Mouse (Mus musculus): ENCODE data around the gene Mrpl34. TPM values are rescaled to one million over a fixed set of nuclear protein-coding genes. Genes with fewer than 3 reads are reported as not detected.

The Mrpl34 gene
- polyA plus RNA-seq (2014; fragmentation: Illumina TruSeq; extraction: RNeasy Lipid Tissue Mini Kit (QIAGEN cat#74804); ENCODE audit: low read depth, low replicate concordance) = 132 TPM

DNA sequence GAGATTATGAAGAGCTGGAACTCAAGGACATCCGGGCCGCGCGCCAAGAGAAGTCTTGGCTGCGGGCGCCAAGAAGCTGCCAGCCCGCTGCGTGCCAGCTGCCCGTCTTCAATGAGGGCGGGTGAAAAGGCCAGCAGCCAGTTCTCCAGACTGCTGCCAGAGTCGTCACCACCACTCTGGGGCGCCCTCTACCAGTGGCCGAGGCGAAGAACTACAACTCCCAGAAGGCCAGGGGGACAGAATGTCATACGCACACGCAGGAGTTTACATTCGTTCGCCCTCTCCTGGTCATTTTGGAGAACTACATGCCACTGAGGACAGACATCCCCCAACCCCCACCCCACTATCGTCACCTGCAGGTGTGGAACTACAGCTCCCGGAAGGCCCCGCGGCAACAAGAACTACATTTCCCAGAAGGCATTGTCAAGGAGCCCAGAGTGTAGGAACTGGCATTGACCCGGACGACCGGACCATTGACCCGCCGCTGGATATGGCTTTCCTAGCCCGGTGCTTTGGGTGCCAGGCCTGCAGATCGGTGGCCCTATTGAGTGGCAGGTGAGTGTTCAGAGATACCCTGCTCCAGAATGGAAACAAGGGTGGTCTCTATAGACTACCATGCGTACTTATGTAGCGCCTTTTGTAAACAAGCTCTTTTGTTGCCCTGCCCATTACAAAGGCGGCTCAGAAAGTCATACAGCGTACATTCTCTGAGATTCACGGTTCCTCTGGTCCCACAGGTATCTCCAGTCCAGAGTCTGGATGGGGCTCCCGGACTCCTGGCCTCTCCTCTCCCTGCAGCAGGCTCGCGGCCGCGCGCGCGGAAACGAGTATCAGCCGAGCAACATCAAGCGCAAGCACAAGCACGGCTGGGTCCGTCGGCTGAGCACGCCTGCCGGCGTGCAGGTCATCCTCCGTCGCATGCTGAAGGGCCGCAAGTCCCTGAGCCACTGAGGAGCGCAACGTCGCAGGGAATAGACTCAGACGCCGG, at the start of gene Mrpl34:
Gene Mrpl34 (plus strand): TSS at position 447 of the 988 bp plus-strand sequence.

DNA sequence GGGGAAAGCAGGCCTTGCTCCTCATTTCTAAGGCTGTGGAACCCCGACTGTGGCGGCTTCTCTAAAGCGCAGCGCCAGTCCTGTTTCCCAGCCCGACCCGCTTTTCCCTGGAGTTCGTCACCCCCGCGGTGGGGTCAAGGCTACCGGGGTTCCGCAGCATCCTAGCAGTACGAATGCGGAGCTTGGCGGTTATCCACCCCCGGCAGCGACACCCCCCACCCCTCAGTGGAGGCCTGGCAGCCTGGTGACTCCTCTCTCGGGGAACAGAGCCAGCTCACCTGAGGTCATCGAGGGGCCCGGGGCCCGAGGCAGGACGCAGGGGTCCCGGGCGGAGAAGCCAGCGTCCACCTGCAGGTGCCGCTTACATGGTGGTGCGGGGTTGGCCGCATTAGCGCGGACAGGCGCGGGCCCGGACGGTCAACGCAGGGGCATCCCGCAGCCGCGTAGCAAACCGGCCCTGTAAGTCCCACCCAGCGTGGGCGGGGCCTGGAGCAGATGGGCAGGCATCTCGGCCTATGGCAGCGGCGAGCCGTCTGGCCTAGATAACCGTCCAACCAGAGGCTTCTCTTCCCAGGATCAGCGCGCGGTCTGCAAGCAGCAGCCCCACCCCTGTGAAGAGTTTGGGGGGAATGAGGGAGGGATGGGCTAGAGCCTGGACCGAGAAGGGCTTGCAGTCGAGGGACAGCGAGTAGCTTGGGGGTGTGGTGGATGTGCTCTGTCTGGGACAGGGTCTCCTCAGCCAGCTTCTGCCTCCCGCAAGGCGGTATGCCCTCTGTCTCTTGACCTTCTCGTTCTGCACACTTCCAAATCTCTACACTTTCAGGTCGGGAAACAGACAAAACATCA, 1.3 kb upstream of the Mrpl34 start, which contains the start of gene Abhd8:
Gene Abhd8 (minus strand): TSS at position 468 of the 846 bp plus-strand sequence.

DNA sequence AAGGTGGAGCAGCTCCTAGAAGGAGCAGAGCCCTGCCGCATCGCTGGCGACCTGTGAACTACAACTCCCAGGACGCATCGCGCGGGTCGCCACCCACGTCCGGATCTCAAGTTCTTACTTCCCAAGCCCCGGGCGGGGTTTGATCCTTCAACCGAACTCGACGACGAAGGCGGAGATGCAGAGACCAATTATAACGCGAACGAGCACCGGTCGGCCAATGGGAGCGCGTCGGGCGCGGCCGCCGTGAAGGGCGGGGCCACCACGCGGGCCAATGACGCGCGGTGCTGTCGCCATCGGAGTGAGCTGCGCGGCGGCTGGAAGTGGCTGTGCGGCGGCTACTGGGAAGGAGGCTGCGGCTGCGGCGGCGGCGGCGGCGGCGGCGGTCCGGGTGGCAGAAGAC, 4.2 kb downstream of the Mrpl34 start, which contains the start of gene Dda1:
Gene Dda1 (plus strand): TSS at position 284 of the 400 bp plus-strand sequence.

DNA sequence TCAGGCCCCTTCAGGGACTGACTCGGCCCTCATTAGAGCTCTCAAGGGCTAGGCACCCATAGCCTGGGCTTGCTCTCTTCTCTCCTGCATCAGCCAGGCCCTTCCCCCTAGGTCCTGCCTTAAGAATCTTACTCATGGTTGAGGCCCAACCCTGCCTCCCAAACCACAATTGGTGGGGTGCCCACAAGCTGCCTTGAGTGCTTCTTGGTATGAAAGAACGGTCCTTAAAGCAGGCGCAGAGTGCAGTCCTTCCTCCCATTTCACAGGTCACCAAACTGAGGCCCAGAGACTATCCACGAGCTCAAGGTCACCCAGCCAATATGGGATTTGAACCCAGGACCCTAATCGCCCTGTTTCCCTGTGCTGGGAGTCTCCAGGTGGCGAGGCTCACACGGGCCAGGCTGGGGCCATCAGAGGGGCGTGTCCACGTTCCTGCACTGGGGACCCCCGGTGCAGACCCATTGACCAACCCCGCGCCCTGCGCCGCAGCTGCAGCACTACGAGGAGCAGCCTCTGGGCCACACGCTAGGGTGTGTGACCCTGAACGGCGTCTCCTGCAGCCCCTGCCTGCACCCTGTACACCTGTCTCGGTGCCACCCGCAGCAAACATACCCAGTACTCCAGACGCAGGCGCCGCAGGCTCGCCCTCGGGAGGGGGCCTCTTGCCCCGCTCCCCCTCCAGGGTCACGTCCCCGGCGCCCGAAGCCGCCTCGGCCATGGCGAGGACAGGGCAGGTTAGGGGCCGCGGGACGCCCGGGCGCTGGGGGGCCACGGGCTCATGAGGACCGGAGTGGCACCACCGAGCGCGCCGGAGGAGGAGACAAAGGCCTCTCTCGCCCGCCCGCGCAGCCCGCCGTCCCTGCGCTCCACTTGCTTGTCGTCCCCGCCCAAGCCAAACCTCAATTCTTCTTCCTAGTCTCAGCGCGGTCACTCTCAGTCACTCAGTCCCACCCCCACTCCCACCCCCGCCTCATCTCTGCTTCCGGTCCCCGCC, 20.7 kb downstream of the Mrpl34 start, which contains the start of gene Ano8:
Gene Ano8 (minus strand): TSS at position 822 of the 994 bp plus-strand sequence.

DNA sequence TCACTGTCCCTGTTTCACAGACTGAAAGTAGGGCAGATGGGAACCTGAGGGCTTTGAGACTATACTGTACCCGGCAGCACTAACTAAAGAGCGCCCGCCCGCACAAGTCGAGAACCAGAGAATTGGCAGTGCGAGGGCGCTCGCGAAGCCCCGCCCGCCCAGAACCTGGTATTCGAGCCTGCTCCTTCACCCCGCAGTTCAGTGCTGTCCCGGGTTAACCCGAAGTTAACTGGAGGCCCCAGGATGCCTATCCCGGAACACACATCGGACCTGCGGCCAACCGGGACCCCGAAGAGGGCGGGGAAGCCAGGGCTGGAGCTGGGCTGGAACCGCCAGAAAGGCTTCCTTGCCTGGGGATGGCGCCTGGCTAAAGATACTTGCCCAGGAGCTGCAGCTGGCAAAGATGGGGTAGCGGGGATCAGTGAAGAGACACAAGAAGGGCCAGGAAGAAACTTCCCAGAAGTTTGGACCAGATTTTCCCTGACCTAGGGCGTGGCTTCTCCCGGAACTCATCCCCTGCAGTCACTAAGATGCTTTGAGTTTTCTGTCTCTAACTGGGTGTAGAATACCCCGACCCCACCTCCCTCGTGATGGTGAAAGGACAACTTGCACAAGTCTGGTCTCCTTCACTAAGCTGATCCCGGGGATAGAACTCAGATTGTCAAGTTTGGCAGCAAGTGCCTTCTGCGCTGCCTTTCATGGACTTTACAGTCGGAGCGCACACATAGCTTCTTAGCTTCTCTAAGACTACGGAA, 23.1 kb downstream of the Mrpl34 start, which contains the start of gene Gtpbp3:
Gene Gtpbp3 (plus strand): TSS at position 413 of the 755 bp plus-strand sequence.

DNA sequence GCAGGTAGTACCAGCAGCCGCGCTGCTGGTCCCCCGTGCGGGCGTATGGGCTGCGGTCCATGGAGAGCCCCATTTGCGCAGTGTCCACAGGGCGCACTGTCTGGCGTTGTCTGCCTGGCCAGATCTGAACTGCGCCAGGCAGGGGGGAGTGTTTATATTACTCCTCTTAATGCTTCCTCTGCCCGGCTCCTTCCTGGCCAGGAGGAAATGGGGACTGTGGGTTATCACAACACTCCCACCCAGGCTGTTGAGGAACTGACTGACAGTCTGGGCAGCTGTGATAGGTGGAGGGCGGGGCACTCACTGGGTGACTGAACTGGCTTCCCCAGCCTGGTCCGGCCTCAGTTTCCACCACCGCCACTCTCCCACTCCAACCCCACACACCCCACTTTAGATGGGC, 46.9 kb downstream of the Mrpl34 start, which contains the start of gene Plvap:
Gene Plvap (minus strand): TSS at position 109 of the 400 bp plus-strand sequence.

Other genes with a start within 250 kb of the Mrpl34 start
- gene Myo9b, start 192.2 kb upstream of the Mrpl34 start, polyA plus RNA-seq (2014; fragmentation: Illumina TruSeq; extraction: RNeasy Lipid Tissue Mini Kit (QIAGEN cat#74804); ENCODE audit: low read depth, low replicate concordance) = 24.4 TPM
- gene Haus8, start 192.0 kb upstream of the Mrpl34 start, polyA plus RNA-seq (2014; fragmentation: Illumina TruSeq; extraction: RNeasy Lipid Tissue Mini Kit (QIAGEN cat#74804); ENCODE audit: low read depth, low replicate concordance) = 27.6 TPM
- 174 TPM for gene Use1, start 98.1 kb upstream of the Mrpl34 start, polyA plus RNA-seq (2014; fragmentation: Illumina TruSeq; extraction: RNeasy Lipid Tissue Mini Kit (QIAGEN cat#74804); ENCODE audit: low read depth, low replicate concordance)
- gene Ocel1, start 93.7 kb upstream of the Mrpl34 start, polyA plus RNA-seq (2014; fragmentation: Illumina TruSeq; extraction: RNeasy Lipid Tissue Mini Kit (QIAGEN cat#74804); ENCODE audit: low read depth, low replicate concordance) = 9.2 TPM
- gene Nr2f6, start 83.0 kb upstream of the Mrpl34 start, polyA plus RNA-seq (2014; fragmentation: Illumina TruSeq; extraction: RNeasy Lipid Tissue Mini Kit (QIAGEN cat#74804); ENCODE audit: low read depth, low replicate concordance) = 35.0 TPM
- gene Ushbp1, start 69.2 kb upstream of the Mrpl34 start, polyA plus RNA-seq (2014; fragmentation: Illumina TruSeq; extraction: RNeasy Lipid Tissue Mini Kit (QIAGEN cat#74804); ENCODE audit: low read depth, low replicate concordance) = 54.2 TPM
- gene Babam1, start 68.1 kb upstream of the Mrpl34 start, polyA plus RNA-seq (2014; fragmentation: Illumina TruSeq; extraction: RNeasy Lipid Tissue Mini Kit (QIAGEN cat#74804); ENCODE audit: low read depth, low replicate concordance) = 74.7 TPM
- not detected for gene Ankle1, start 58.9 kb upstream of the Mrpl34 start, polyA plus RNA-seq (2014; fragmentation: Illumina TruSeq; extraction: RNeasy Lipid Tissue Mini Kit (QIAGEN cat#74804); ENCODE audit: low read depth, low replicate concordance)
- gene Abhd8, start 1.3 kb upstream of the Mrpl34 start, polyA plus RNA-seq (2014; fragmentation: Illumina TruSeq; extraction: RNeasy Lipid Tissue Mini Kit (QIAGEN cat#74804); ENCODE audit: low read depth, low replicate concordance) = 21.8 TPM
- gene Dda1, start 4.2 kb downstream of the Mrpl34 start, polyA plus RNA-seq (2014; fragmentation: Illumina TruSeq; extraction: RNeasy Lipid Tissue Mini Kit (QIAGEN cat#74804); ENCODE audit: low read depth, low replicate concordance) = 38.0 TPM
- gene Ano8, start 21.0 kb downstream of the Mrpl34 start, polyA plus RNA-seq (2014; fragmentation: Illumina TruSeq; extraction: RNeasy Lipid Tissue Mini Kit (QIAGEN cat#74804); ENCODE audit: low read depth, low replicate concordance) = 12.2 TPM
- gene Gtpbp3, start 23.1 kb downstream of the Mrpl34 start, polyA plus RNA-seq (2014; fragmentation: Illumina TruSeq; extraction: RNeasy Lipid Tissue Mini Kit (QIAGEN cat#74804); ENCODE audit: low read depth, low replicate concordance) = 20.3 TPM
- gene Plvap, start 46.8 kb downstream of the Mrpl34 start, polyA plus RNA-seq (2014; fragmentation: Illumina TruSeq; extraction: RNeasy Lipid Tissue Mini Kit (QIAGEN cat#74804); ENCODE audit: low read depth, low replicate concordance) = 17.7 TPM
- gene Ccdc194, start 60.8 kb downstream of the Mrpl34 start, polyA plus RNA-seq (2014; fragmentation: Illumina TruSeq; extraction: RNeasy Lipid Tissue Mini Kit (QIAGEN cat#74804); ENCODE audit: low read depth, low replicate concordance) = not detected
- 48.9 TPM for gene Bst2, start 72.5 kb downstream of the Mrpl34 start, polyA plus RNA-seq (2014; fragmentation: Illumina TruSeq; extraction: RNeasy Lipid Tissue Mini Kit (QIAGEN cat#74804); ENCODE audit: low read depth, low replicate concordance)
- 36.1 TPM for gene Mvb12a, start 78.0 kb downstream of the Mrpl34 start, polyA plus RNA-seq (2014; fragmentation: Illumina TruSeq; extraction: RNeasy Lipid Tissue Mini Kit (QIAGEN cat#74804); ENCODE audit: low read depth, low replicate concordance)
- gene Tmem221, start 93.9 kb downstream of the Mrpl34 start, polyA plus RNA-seq (2014; fragmentation: Illumina TruSeq; extraction: RNeasy Lipid Tissue Mini Kit (QIAGEN cat#74804); ENCODE audit: low read depth, low replicate concordance) = not detected
- gene Nxnl1, start 101.6 kb downstream of the Mrpl34 start, polyA plus RNA-seq (2014; fragmentation: Illumina TruSeq; extraction: RNeasy Lipid Tissue Mini Kit (QIAGEN cat#74804); ENCODE audit: low read depth, low replicate concordance) = not detected
- 190 TPM for gene Slc27a1, start 103.9 kb downstream of the Mrpl34 start, polyA plus RNA-seq (2014; fragmentation: Illumina TruSeq; extraction: RNeasy Lipid Tissue Mini Kit (QIAGEN cat#74804); ENCODE audit: low read depth, low replicate concordance)
- 63.1 TPM for gene Pgls, start 127.2 kb downstream of the Mrpl34 start, polyA plus RNA-seq (2014; fragmentation: Illumina TruSeq; extraction: RNeasy Lipid Tissue Mini Kit (QIAGEN cat#74804); ENCODE audit: low read depth, low replicate concordance)
- gene Fam129c, start 132.7 kb downstream of the Mrpl34 start, polyA plus RNA-seq (2014; fragmentation: Illumina TruSeq; extraction: RNeasy Lipid Tissue Mini Kit (QIAGEN cat#74804); ENCODE audit: low read depth, low replicate concordance) = 1.8 TPM
- gene Colgalt1, start 146.0 kb downstream of the Mrpl34 start, polyA plus RNA-seq (2014; fragmentation: Illumina TruSeq; extraction: RNeasy Lipid Tissue Mini Kit (QIAGEN cat#74804); ENCODE audit: low read depth, low replicate concordance) = 40.4 TPM
- gene Unc13a, start 206.8 kb downstream of the Mrpl34 start, polyA plus RNA-seq (2014; fragmentation: Illumina TruSeq; extraction: RNeasy Lipid Tissue Mini Kit (QIAGEN cat#74804); ENCODE audit: low read depth, low replicate concordance) = 0.81 TPM
- 12.1 TPM for gene Jak3, start 211.3 kb downstream of the Mrpl34 start, polyA plus RNA-seq (2014; fragmentation: Illumina TruSeq; extraction: RNeasy Lipid Tissue Mini Kit (QIAGEN cat#74804); ENCODE audit: low read depth, low replicate concordance)
- 1.6 TPM for gene Insl3, start 224.3 kb downstream of the Mrpl34 start, polyA plus RNA-seq (2014; fragmentation: Illumina TruSeq; extraction: RNeasy Lipid Tissue Mini Kit (QIAGEN cat#74804); ENCODE audit: low read depth, low replicate concordance)
- 6.6 TPM for gene B3gnt3, start 236.8 kb downstream of the Mrpl34 start, polyA plus RNA-seq (2014; fragmentation: Illumina TruSeq; extraction: RNeasy Lipid Tissue Mini Kit (QIAGEN cat#74804); ENCODE audit: low read depth, low replicate concordance)

Data from heart, adult 10 weeks (tissue).